Mouse (Mus musculus): Measurements from ENCODE around the gene Zbtb48.
A peak's percentile ranks its signal among the peaks of the same experiment; 100 is the strongest.

The Zbtb48 gene

GRCm38 (mm10) chr4:151975441-151975840, 52.0 kb downstream of the Zbtb48 start:
- DNase-seq (ENCODE audit: low spot score in 2 of 2) = peak; percentile 75 to 90

GRCm38 (mm10) chr4:151972221-151972967, 55.1 kb downstream of the Zbtb48 start:
- peak in 1 of 2 experiments; percentile 58 for DNase-seq (ENCODE audit: low spot score in 2 of 2)
